27 mouse cellular contexts compared by ENCODE assay signal in genomic region chr16:69302549-69302948, GRCm38 (mm10).
A peak's percentile ranks its signal among the peaks of the same experiment; 100 is the strongest.
DNase-seq lines count a peak whose midpoint lies in the region; ATAC-seq and TF ChIP-seq lines count a peak whose summit lies in the region.
"Had no signal": no experiment of that assay in that cellular context is flagged by ENCODE, and none has a peak within 500 bp of the region (broad histone marks: within the 10 kb centered on the region; RNA-seq: fewer than 3 reads in every experiment).

No protein-coding gene starts in this region.

- no peaks in the 10 kb centered on the region for H3K4me1 ChIP-seq in intestine, embryonic 15.5 days (replicated peaks)
- H3K4me1 ChIP-seq in intestine, postnatal 0 days (replicated peaks; ENCODE audit: control insufficient read depth, insufficient read depth, low read length) = no peaks in the 10 kb centered on the region
- H3K4me1 ChIP-seq: forebrain, embryonic 13.5 days; hindbrain, embryonic 15.5 days; limb, embryonic 10.5 days; limb, embryonic 15.5 days; liver, embryonic 13.5 days; megakaryocyte, embryonic 14.5 days; midbrain, embryonic 13.5 days; stomach, embryonic 15.5 days had no signal

- H3K9ac ChIP-seq in intestine, embryonic 15.5 days = no peak overlapping the region
- no peak overlapping the region for H3K9ac ChIP-seq in intestine, postnatal 0 days (ENCODE audit: low read depth, low read length)
- H3K9ac ChIP-seq: forebrain, embryonic 13.5 days; hindbrain, embryonic 15.5 days; limb, embryonic 15.5 days; liver, embryonic 13.5 days; midbrain, embryonic 13.5 days; stomach, embryonic 15.5 days had no signal

- H3K9me3 ChIP-seq in intestine, embryonic 15.5 days = no peaks in the 10 kb centered on the region
- no peaks in the 10 kb centered on the region for H3K9me3 ChIP-seq in intestine, postnatal 0 days (ENCODE audit: control insufficient read depth)
- H3K9me3 ChIP-seq: forebrain, embryonic 13.5 days; hindbrain, embryonic 15.5 days; limb, embryonic 10.5 days; limb, embryonic 15.5 days; liver, embryonic 13.5 days; megakaryocyte, embryonic 14.5 days; midbrain, embryonic 13.5 days; stomach, embryonic 15.5 days had no signal

- no peak overlapping the region for H3K4me2 ChIP-seq in intestine, embryonic 15.5 days (replicated peaks)
- H3K4me2 ChIP-seq in intestine, postnatal 0 days (replicated peaks; ENCODE audit: low read depth) = no peak overlapping the region
- H3K4me2 ChIP-seq: forebrain, embryonic 13.5 days; hindbrain, embryonic 15.5 days; limb, embryonic 15.5 days; liver, embryonic 13.5 days; midbrain, embryonic 13.5 days; stomach, embryonic 15.5 days had no signal

- H3K27ac ChIP-seq in intestine, embryonic 15.5 days = no peak overlapping the region
- H3K27ac ChIP-seq in intestine, postnatal 0 days (ENCODE audit: low read depth, low read length) = no peak overlapping the region
- H3K27ac ChIP-seq: forebrain, embryonic 13.5 days; hindbrain, embryonic 15.5 days; kidney, postnatal 0 days; limb, embryonic 10.5 days; limb, embryonic 15.5 days; liver, embryonic 13.5 days; midbrain, embryonic 13.5 days; stomach, embryonic 15.5 days had no signal

- peak; percentile 4 for DNase-seq in embryo, embryonic 10.5 days (ENCODE audit: low spot score)
- DNase-seq in embryo, embryonic 10 days (ENCODE audit: low spot score) = no peak
- peak; percentile 8 for DNase-seq in heart, adult 8-10 months (ENCODE audit: low spot score)
- no peak for DNase-seq in heart, postnatal 14 days
- DNase-seq in brain, adult 2 months (ENCODE audit: low read depth, low spot score) = peak; percentile 10
- DNase-seq in kidney, postnatal 36 days = no peak
- DNase-seq: adrenal gland, postnatal 25 days; B cell, adult 2 months; gastrocnemius, postnatal 10 days; kidney, adult 8-10 months; liver, embryonic 13.5 days; lung, adult 18-20 months; lung, postnatal 4 days; right cerebral cortex, postnatal 25 days; thymus, postnatal 14 days had no signal

- no peak for TF ChIP-seq CTCF in intestine, postnatal 0 days (IDR thresholded peaks at IDR 0.05; ENCODE audit: low read depth)

- H3K36me3 ChIP-seq in intestine, embryonic 15.5 days = no peaks in the 10 kb centered on the region
- H3K36me3 ChIP-seq in intestine, postnatal 0 days (ENCODE audit: control insufficient read depth, insufficient read depth) = no peaks in the 10 kb centered on the region
- H3K36me3 ChIP-seq: hindbrain, embryonic 15.5 days; limb, embryonic 10.5 days; limb, embryonic 15.5 days; liver, embryonic 13.5 days; midbrain, embryonic 13.5 days; stomach, embryonic 15.5 days had no signal

- 34% methylated on average over 2 of the region's 2 CpGs for WGBS in intestine, embryonic 15.5 days
- WGBS in intestine, postnatal 0 days = 39% methylated on average over 2 of the region's 2 CpGs

- H3K27me3 ChIP-seq in intestine, embryonic 15.5 days (replicated peaks) = no peaks in the 10 kb centered on the region
- H3K27me3 ChIP-seq in intestine, postnatal 0 days (replicated peaks; ENCODE audit: control insufficient read depth, insufficient read depth, low read length) = no peaks in the 10 kb centered on the region
- H3K27me3 ChIP-seq: forebrain, embryonic 13.5 days; hindbrain, embryonic 15.5 days; limb, embryonic 15.5 days; liver, embryonic 13.5 days; megakaryocyte, embryonic 14.5 days; midbrain, embryonic 13.5 days; stomach, embryonic 15.5 days had no signal

- no peak overlapping the region for H3K4me3 ChIP-seq in intestine, embryonic 15.5 days (replicated peaks)
- H3K4me3 ChIP-seq in intestine, postnatal 0 days (ENCODE audit: low read depth, low read length) = no peak overlapping the region
- H3K4me3 ChIP-seq: forebrain, embryonic 13.5 days; hindbrain, embryonic 15.5 days; limb, embryonic 10.5 days; limb, embryonic 15.5 days; liver, embryonic 13.5 days; megakaryocyte, embryonic 14.5 days; midbrain, embryonic 13.5 days; stomach, embryonic 15.5 days had no signal

- intact Hi-C loops in heart, postnatal 14 days (cut with DNase I) = no loop called here

- peak; percentile 39; the same call in 1 of the 2 replicates for ATAC-seq in intestine, embryonic 15.5 days
- no peak for ATAC-seq in intestine, postnatal 0 days
- ATAC-seq: forebrain, embryonic 13.5 days; inflammation-experienced regulatory T-cells, adult 6 months; lung, postnatal 0 days; midbrain, embryonic 13.5 days had no signal

Comparison
In these comparisons a context has a peak if more than half of its experiments do, and no peak if none do; other contexts are left out.
1. DNase-seq: peak in embryo, embryonic 10.5 days (single experiment), heart, adult 8-10 months (single experiment) and brain, adult 2 months (single experiment); none in embryo, embryonic 10 days (single experiment), heart, postnatal 14 days (0 of 2) and kidney, postnatal 36 days (0 of 2).